Comparison of ENCODE assay signal across 19 mouse cellular contexts in genomic region chr11:50394731-50395130, GRCm38 (mm10). TPM values are rescaled to one million over a fixed set of nuclear protein-coding genes. Genes with fewer than 3 reads are reported as not detected.
"Had no signal": no experiment of that assay in that cellular context is flagged by ENCODE, and none has a peak within 500 bp of the region (broad histone marks: within the 10 kb centered on the region; RNA-seq: fewer than 3 reads in every experiment).

No protein-coding gene starts in this region.

- ATAC-seq: liver, postnatal 0 days; lung, postnatal 0 days; midbrain, embryonic 13.5 days; midbrain, embryonic 15.5 days had no signal

- H3K4me2 ChIP-seq: liver, embryonic 15.5 days; lung, embryonic 15.5 days; midbrain, embryonic 11.5 days; midbrain, embryonic 13.5 days; midbrain, embryonic 15.5 days; neural tube, embryonic 12.5 days; stomach, embryonic 15.5 days had no signal

- H3K4me1 ChIP-seq: liver, embryonic 15.5 days; lung, embryonic 15.5 days; midbrain, embryonic 13.5 days; midbrain, embryonic 15.5 days; neural tube, embryonic 12.5 days; stomach, embryonic 15.5 days had no signal

- H3K9ac ChIP-seq: liver, embryonic 15.5 days; liver, postnatal 0 days; lung, embryonic 15.5 days; midbrain, embryonic 13.5 days; midbrain, embryonic 15.5 days; neural tube, embryonic 12.5 days; stomach, embryonic 15.5 days had no signal

- H3K9me3 ChIP-seq: liver, embryonic 15.5 days; lung, embryonic 15.5 days; megakaryocyte, embryonic 14.5 days; midbrain, embryonic 13.5 days; midbrain, embryonic 15.5 days; neural tube, embryonic 12.5 days; stomach, embryonic 15.5 days had no signal

- H3K4me3 ChIP-seq: liver, embryonic 15.5 days; lung, embryonic 15.5 days; megakaryocyte, embryonic 14.5 days; midbrain, embryonic 13.5 days; midbrain, embryonic 15.5 days; neural tube, embryonic 12.5 days; stomach, embryonic 15.5 days had no signal

- H3K27ac ChIP-seq: liver, embryonic 15.5 days; lung, embryonic 15.5 days; macrophage; midbrain, embryonic 13.5 days; midbrain, embryonic 15.5 days; neural tube, embryonic 12.5 days; stomach, embryonic 15.5 days; stomach, postnatal 0 days had no signal

- DNase-seq: liver, postnatal 0 days; lung, adult 2 months; lung, postnatal 14 days; lung, postnatal 36 days; right cerebral cortex, postnatal 14 days; thymus, adult 2 months; thymus, postnatal 25 days had no signal

- H3K27me3 ChIP-seq: liver, embryonic 15.5 days; lung, embryonic 15.5 days; megakaryocyte, embryonic 14.5 days; midbrain, embryonic 13.5 days; midbrain, embryonic 15.5 days; neural tube, embryonic 12.5 days; stomach, embryonic 15.5 days had no signal

RNA-seq across cellular contexts. Expression of gene Cby3, which starts 40.5 kb away (rescaled TPM):
- polyA plus RNA-seq: liver, embryonic 15.5 days; macrophage; midbrain, embryonic 11.5 days; neural tube, embryonic 12.5 days; spleen, adult 2 months had no signal
